Mouse (Mus musculus) urinary bladder, postnatal 4 days (tissue): ENCODE data around the gene Mcfd2.

Experiments used
- DNase-seq, 2 experiments: peaks; one replicate each; pipeline ENCODE4 v3.0.0; 2021 to 2022; ENCODE audit warnings: low spot score in 2 of 2

Gene Mcfd2

DNA sequence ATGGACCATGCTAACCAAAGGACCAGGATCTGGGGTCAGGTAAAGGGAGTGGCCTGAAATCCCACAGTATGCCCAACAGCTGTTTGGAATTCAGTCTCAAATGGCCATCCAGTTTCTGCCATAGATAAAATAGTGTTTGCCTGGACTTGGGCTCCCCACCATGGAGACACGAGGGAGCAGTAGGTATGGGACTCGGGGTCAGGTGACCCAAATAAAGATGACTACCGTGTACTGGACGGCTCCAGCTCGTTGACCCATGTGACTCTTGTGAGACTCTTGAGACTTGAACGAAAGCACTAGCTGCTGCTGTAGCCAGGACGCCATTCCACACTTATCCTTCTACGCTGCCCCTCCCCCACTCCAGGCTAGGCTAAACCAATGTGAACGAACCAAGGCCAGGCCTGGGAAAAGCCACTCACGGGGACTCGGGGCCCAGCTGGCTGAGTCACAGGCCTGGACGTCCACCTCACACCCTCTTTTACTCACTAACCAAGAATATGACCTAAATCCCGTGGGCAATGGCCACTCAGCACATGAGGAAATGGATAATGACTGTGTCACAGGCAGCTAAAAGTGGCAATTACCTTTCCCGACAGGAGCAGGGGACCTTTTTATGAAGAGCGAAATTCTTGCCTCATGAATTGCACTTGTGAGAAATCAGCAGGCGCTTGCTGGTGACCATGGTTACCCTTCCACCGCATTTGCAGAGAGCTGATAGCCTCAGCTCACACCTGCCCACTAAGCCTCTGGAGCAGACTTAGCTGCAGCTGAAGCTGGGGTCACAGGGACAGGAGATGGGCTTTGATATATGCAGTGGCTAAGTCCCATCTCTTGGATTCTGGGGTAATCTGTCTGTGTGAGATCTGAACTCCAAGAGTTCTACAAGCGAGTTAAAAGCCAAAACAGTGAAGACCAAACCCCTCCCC, 28.7 kb downstream of the Mcfd2 start:
- no peak for DNase-seq

DNA sequence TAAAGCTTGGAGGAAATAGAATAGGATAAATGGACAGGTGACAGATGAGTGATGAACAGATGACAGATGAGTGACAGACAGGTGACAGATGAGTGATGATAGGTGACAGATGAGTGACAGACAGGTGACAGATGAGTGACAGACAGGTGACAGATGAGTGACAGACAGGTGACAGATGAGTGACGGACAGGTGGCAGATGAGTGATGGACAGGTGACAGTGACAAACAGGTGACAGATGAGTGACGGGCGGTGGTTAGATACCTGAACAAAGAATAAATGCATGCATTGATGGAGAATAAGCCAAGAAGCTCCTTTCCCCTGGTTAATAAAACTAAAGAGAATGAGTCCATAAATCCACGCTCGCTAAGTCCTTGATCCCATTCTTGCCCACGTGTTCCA, 30.7 kb downstream of the Mcfd2 start:
- DNase-seq = no peak

- no peak for DNase-seq
Measured at GRCm38 (mm10) chr17:87227878-87228277, 37.9 kb downstream of the Mcfd2 start.

DNA sequence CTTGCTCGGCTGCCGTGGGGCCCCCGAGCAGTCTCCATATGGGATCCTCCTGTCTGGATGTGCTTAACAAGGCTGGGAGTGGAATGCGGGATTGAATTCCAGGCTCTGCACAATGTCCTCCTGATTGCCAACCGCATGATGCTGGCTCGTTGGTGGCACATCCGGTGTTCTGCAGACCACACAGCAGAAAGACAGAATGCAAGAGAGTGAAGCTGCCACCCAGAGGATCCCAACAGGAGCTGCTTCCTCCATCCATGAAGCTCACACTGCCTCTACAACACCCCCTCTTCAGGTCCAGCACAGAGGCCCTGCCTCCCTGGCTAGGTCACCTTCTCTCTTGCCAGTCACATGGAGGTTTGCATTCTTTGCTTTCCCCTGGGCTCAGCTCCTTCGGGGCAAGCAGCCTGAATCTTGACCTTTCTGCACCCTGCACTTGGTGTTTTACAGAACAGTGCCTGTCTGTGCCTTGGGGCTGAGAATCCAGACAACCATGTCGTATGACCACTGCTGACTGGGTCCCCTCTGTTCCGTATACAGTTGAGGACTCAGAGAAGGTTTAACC, 39.6 kb downstream of the Mcfd2 start:
- no peak for DNase-seq

GRCm38 (mm10) chr17:87225384-87225783, 40.4 kb downstream of the Mcfd2 start:
- DNase-seq = no peak

DNA sequence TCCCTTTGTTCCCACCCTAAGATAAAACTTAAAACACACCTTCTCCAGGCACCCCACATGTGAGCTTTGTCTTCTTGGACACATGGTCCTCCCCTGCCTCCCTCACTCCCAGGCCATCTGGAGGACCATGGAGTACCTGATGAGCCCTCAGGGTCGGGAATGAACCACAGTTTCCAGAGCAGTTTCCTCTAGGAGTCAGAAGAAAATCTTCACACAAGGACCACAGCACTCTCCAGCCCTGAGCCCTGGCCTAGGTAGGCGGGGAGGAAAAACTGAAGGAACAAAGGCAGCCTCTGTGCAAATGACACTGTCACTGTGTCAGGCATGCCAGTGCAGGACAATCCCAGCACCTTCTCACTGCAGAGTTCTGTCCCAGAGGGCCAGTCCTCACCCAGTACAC, 41.3 kb downstream of the Mcfd2 start:
- no peak for DNase-seq

DNA sequence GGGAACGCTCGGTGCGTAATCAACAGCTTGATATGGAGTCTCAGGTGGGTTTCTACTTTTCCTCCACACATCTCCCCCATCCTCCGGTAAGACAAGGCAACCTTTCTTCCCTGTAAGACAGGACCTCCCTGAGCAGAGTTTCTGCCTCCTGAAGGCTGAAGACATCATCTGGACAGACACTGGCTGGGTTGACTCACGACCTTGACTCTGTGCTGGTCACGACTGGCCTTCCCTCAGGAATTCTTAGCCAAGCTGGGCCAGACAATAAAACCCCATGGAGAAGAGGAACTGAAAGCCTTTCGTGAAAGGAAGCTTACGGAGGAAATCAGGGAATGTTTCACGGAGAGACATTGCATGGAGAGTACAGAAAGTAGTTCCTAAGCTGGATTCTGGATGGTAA, 46.3 kb downstream of the Mcfd2 start:
- DNase-seq = no peak

- DNase-seq = no peak
Measured at GRCm38 (mm10) chr17:87214523-87214922, 51.2 kb downstream of the Mcfd2 start.

GRCm38 (mm10) chr17:87210525-87210924, 55.2 kb downstream of the Mcfd2 start:
- no peak for DNase-seq

DNA sequence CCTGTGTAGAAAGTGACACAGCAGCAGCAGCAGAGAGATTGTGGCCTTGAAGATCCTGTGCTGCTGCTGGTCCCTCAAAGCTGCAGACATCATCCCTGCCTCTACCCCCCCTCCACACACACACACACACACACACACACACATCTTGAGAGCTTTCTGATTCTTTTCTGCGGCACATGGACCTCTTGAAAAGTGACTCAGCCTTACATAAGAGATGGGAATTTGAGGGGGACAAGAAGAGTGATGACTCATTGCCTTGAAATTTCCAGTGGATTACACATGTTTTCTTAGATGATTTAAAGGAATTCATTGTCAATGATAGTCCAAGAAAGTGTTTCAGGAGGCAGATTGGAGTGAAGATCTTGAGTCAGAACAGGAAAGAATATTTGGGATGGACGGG, 58.9 kb downstream of the Mcfd2 start:
- DNase-seq = no peak
